Mouse (Mus musculus) spleen, postnatal 36 days (tissue): ENCODE results near the gene Ccser2.
A peak's percentile ranks its signal among the peaks of the same experiment; 100 is the strongest.

Source experiments
- DNase-seq, 2 experiments: peaks; one replicate each; pipeline ENCODE4 v3.0.0; 2022; ENCODE audit warnings: low spot score in 2 of 2, mixed read lengths in 1 of 2

Ccser2 gene

DNA sequence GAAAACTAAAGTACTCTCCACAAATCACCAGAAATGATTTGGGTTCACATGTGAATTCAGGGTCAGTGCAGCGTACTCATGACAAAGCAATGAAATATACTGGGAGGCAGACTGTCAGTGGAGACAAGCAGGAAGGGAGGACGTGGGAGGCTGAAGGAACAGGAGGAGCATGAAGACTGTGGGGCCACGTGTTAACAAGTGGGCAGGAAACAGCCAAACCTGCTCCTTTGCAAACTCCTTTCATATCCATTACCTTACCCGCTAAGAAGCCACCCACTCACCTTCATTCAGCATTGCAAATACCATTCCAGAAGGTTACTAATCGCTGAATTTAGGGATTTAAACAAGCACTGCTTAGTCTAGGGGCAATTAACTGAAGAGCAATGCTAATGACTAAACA lies 25.9 kb downstream of the Ccser2 start:
- no peak for DNase-seq

DNA sequence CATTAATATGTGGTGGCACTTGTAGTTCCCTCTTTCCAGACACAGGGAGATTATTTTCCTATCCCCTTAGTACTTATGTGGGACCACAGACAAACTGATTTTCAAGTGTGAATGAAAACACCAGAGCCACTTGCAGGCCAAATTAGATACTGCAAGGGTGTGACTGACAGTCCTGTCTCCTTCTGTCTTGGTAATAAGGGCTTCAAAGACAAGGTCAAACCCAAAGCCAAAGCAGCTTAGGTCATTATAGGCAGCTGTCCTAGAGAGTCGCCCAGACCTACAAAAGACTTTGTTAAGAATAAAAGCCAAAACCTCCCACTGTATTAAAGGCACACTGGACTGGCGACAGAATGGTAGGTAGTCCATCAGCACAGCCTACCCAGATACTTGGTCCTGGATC lies 30.6 kb downstream of the Ccser2 start:
- DNase-seq = no peak

DNA sequence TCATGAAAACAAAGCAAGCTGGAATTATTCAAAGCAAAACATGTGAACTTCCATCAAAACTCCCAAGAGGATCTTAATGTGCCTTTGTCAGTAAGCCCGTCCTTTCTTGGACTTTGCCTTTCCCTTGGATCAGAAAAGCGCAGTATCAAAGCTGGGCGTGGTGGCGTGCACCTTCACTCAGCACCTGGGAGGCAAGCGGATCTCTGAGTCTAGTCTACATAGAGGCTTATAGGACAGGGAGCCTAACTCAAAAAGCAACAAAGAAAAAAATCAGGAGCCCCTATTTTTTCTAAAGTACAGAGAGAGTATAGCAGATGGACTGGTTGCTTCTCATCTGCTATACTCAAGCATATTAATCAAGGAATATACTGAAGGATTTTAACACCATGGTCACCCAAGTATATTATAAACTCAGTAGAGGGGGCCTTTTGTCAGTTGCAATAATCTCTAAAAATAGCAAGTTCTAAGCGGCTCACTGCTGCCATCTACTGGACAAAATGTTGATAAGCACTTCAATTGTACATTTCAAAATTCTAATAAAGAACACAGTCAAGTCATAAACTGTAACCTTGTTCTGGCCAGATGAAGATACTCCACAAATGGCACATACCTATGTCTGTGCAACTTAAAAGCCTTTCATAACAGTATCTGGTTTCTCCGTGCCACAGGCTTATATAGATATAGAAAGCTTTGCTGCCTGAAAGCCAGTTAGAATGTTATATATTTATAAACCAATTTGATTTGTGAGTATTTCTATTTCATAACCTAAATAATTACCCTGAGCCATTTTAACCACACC lies 31.3 kb downstream of the Ccser2 start:
- peak in 1 of 2 experiments; percentile 24 for DNase-seq

DNA sequence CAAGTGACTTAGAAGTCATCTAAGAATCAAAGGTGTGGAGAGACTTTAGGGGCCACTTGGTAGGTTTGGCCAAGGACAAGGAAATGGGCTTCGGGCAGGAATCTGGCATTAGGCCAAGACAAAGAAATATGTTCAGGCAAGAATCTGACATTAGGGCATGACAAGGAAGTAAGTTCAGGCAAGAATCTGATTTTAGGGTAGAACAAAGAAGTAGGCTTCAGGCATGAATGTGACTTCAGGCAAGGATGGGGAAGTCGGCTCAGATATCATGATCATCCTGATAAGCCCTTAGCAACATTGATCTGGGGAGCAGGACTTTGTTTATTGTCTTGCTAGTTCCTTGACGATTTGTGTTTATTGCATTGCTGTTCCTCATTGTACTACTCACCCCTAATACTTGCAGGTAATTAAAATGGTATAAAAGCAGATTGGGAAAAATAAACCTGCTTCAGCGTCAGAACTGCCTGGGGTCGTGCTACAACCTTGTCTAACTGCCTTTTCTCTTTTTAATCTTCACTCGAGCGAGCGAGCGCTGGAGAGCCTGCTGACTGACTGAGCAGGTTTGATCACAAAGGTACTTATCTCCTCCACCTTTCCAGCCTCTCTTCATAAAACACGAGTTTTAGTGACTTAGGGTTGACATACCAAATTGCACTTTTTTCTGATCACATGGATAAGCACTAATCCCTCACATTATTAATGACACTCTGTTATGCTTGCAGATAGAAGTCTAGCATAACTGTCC lies 35.8 kb downstream of the Ccser2 start:
- no peak for DNase-seq

DNA sequence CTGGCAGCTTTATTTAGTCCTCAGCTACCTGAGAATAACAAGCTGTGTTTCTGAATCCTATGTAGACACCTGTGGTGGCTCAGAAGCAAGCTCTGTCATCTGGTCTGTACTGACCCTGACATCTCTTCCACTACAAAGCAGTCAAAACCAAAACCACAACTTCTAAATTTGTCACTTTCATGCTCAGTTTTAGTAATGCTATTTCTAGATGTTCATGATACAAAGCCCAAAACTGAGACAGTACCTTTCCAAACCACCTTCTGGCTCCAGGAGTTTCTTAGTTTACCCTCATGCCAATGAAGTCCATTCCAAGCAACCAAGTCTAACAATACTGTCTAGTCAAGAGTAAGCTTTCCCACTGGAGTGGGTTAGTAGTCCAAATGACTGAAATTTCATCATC lies 36.5 kb downstream of the Ccser2 start:
- DNase-seq = peak in 1 of 2 experiments; percentile 2

DNA sequence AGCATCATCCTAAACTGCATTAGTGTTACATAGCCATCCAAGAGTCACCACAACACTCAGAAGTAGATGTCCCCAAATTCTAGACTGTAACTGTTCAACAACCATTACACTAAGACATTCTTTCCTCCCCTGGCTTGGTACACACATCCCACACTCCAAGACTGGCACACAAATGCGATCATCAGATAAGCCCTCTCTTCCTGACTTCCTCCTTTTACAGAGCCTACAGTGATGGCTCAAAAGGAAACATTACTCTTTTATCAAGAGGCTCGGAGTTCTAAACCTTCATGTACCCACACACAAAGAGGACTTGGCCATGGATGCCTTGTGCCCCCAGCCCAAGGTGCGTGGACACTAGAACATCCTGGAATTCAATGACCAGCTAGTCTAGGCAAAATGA lies 45.2 kb downstream of the Ccser2 start:
- no peak for DNase-seq

DNA sequence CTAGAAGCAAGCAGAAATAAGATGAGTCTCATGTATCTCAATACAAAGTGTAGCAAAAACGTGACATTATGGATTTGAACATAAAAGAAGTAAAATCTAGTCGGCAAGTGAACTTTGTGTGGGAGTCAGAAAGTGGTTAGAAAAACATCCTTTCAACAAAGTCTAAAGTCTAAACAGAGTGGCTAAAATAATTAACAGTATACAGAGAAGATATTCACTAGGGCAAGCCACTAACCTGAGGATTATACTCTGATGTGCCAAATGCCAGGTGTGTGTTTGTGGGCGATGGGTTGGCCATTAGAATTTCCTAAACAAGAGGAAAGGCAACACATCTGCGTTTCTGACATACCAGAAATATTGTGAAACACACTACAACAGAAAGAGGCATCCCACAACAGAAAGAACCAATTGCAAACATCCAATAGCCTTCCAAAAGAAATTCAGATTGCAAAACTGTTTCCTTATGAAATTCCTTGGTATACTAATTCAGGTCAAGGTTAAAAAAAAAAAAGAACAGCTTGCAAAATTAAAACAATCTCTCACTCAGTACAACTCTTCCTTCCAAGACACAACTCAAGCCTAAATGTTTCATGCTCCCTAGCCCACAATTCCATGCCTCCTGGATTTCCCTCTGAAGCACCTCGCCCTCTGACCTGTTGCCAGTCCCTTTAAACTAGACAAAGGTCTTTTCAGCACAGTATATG lies 47.1 kb downstream of the Ccser2 start:
- no peak for DNase-seq

DNA sequence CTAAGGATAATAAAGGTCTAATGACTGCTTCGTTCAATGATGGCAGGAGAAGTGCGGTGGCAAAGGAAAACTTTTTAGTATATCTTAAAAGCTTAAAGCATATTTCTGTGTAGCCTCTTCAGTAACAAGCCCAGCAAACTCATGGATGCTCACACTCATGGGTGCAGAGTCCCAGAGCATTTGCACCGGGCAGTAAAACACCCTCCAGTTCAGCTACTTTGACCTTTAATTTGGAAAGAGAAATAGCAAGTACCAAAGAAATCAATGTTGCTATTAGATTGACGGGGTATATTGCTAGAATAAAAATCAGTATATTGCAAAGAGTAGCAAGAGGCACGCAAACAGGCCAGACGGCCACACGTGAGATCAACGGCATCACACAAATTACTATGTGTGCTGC lies 48.7 kb downstream of the Ccser2 start:
- no peak for DNase-seq

DNA sequence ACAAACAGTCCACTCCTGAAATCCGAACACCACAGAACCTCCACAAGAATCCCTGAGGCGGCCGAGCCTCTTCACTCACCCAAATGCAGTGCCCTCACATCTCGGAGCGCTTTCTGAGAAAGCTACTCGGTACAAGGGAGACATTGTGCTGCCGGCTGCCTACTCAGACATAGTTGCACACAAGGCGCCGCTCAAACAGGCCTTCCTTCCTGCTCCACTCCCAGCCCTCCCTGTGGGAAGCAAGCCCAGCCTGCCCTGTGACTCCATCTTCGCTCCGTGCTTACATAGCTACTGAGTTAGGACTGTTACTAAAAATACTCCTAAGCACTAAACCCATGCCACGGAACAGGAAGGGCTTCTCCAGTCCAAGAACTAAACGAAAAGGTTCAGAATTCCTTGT lies 49.4 kb downstream of the Ccser2 start:
- peak in 1 of 2 experiments; percentile 8 for DNase-seq

DNA sequence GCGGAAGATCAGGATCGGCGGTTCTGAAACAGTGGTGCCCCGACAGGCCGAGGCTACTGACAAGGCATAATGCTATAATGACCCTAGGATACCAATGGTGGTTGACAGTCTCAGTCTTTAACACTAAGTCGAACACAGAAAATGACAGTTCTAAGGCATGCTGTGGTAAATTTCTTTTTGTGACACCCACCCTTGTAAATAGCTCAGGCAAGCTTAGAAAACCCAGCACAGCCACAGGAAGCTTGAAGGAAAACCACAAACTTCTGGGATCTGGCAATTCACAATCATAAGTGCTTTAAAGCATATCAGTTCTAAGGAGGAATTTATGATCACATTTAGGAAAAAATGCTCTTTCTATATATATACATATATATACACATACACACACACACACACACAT lies 53.4 kb downstream of the Ccser2 start:
- no peak for DNase-seq

DNA sequence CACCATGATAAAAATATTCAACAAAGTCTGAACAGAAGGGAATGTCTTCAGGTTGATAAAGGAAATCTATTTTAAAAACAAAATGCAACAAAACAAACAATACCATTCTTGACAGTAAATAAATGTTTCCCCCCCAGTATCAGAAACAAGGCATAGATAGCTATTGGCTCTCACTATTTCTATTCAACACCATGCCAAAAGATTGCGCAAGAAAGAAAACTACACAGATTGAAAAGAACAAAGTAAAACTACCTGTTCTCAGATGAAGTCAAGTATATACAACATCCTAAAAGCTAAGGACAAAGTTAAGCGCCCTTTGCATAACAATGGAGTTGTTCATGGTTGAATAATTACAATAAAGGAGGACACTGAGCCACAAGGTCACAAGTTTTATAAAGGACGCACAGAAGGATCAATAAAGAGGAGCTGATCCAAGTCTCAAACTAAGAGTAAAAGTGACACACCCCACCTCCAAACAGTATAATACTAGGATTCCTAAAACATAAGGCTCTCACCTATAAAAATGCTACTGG lies 54.0 kb downstream of the Ccser2 start:
- no peak for DNase-seq

DNA sequence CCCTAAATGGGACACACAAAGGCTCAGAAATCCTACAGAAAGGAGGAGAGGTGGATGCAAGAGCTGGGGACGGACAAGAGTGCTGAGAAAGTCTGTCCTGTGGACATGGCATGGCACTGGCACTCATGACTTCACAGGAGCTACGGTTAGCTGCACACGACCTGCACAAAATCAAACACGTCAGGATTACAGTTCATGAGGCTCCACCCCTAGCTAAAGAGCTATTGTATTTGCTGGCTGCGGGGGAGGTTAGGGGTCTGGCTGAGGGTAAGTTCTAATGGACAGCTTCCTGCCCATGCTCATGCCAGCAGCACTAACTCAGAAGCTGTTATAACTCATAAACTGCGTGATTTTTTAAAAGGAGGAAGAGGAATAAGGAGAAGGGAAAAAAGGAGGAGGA lies 56.8 kb downstream of the Ccser2 start:
- DNase-seq = no peak

DNA sequence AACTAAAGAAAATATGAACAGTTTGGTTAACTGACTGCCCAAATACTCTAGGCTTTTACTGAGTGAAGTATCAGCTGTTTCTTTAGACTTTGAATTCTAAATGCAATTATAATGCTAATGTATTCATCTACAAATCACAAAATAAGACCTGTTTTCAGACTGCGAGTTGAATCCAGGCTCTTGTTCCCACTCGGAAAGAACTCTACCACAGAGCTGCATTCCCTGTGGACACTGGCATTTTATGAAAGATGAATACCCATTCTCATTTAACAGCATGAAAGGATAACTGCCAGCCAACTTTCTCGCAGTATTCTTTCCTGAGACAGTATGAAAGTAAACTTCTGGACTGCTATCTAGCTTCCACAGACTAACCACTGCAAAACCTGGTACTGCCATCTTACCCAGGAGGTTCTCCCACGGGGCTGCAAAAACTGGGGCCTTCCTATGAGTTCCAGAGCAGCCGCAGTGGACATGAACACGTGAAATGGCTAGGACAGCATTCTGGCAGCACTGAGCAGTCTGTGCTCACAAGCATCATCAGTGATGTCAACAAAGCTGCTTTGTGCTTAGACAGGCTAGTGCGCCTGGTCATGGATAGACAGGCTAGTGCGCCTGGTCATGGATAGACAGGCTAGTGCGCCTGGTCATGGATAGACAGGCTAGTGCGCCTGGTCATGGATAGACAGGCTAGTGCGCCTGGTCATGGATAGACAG lies 62.6 kb downstream of the Ccser2 start:
- DNase-seq = no peak

DNA sequence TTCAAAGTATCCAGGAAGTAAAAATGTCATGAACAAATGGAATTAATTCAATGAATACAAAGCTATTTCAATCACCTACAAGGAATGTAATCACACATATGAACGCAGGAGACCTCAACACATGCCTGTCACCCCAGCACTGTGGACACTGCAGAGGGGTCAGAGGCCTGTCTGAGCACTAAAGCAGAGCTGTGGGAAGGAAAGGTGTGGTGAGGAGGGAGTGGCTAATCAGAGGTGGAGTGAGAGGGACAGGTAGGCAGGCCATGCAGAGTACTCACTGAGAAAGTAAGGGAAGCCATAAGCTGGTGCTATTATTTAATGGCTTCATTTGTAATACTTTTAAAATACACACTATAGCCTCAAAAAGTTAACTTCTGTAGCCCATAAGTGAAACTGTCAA lies 64.4 kb downstream of the Ccser2 start:
- DNase-seq = no peak

DNA sequence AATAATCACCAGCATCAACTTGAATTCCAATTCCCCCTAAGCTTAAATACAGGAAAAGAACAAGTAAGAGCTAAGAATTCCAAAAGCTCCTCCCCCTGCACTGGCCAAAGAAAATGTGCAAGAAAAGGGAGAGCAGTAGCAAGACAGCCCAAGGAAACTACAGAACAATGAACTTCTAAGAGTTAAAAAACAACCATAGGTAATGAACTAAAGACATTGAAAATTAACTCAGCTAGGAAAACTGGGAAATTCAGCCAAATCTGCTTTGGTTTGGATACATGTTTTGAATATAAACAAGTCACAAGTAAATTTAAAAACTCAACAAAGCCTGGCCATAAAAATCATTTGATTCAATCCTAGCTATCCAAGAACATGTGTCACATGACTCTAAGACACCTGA lies 67.7 kb downstream of the Ccser2 start:
- DNase-seq = no peak

DNA sequence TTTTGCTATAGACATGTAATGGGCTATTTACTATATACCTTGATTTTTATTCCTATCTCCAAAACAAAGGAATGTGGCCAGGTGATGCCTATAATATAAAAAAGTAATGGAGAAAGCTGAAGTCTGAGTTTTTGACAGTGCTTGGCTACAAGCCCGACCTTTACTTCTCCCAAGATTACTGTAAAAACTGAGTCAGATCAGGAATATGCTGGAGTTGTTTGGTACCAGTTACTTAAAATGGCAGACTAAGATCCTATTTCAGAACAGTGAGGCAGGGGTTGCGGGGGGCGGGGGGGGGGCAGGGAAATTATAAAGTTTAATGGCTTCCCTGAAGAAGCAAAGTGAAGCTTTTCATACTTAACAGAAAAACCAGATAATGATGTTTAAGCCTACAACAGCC lies 73.9 kb downstream of the Ccser2 start:
- DNase-seq = no peak

DNA sequence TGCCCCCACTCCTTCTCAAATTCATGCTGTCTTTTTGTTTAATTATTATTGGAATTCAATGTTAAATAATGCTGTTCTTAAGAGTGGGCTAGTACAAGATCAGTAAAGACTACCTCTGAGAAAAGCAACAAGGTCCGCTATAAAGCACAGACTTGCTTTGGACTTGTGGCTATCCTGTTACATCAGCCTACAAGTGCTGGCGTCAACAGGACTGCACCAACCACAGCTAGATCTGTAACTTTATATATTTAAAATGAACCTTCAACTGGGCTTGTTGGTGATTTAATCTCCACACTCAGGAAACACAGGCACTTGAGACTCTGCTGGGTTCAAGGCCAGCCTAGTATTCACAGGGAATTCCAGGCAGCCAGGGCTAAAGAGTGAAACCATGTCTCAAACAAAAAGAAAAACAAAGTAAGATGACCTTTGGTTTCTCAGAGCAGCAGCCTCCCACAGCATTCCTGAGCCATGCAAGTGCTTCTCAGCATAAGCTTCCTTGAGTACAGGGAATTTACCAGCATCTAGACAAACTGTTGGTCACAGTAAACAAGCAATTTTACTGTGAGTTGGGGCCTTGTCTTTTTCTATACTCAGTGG lies 75.7 kb downstream of the Ccser2 start:
- no peak for DNase-seq

DNA sequence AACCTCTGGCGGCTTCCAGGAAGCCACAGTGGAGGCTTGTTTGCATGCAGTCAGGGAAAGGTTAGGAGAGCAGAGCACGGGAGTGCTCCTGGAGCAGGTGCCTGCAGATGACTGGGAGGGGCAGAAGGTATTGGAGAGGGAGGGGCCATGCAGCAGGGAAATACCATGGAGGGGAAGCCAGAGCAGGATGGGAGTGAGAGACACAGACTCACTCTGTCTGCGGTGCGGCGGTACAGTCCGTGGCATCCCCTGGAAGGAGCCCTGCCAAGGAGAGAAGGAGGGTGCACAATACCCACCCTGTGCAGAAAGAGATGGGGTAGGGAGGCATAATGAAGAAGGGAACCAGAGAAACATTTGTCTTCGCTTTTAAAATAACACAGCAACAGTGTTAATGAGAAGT lies 78.4 kb downstream of the Ccser2 start:
- DNase-seq = no peak

DNA sequence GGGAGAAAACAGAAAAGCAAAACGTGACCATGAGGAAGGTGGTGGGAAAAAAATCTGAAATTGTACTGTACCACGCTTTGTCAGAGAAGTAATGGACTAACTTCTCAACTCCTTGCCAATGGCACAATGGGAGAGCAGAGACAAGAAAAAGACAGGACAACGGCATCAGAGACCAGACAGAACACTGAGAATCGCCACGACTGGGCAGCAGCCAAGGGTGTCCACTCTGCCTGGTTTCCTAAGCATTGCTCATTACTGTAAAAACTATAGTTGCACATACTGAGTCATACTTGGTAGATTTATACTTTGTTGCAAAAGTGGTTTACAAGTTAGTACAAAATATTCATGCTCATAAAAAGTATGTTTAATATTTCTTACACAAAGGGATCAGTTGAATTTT lies 82.9 kb downstream of the Ccser2 start:
- no peak for DNase-seq

DNA sequence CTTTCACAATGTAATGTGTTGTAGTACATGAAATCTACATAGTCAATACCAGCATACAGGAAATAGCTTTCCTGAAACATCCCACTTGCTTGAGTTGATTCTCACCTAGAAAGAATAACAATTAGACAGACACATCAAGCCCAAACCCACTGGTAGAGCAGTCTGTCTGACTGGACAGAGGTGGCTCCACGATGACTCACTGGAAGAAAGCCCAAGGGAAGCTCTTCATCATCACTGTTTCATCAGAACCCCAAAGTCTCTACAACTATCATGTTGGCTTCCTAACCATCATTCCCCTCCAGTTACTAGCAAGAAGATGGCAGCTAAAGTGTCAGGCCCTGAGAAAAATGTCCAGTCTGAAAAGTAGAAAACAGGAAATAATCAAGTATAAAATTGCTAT lies 83.5 kb downstream of the Ccser2 start:
- DNase-seq = no peak

DNA sequence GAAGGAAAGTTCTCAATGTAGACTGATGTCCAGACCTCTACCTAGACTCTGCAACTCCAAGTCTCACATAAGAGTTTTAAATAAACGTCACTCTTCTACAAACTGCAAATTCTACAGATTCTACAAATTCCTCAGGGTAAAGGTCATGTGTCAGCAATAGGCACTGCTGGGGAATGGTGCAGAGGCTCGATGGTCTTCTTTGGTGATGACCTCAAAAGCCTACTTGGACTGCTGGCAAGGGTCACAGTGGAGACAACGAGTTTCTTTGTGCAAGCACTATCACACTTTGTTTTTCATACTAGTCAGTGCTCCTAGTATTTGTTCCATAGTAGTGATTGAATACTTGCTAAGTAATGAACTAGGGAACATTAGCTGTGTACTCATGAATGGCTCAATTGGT lies 85.0 kb downstream of the Ccser2 start:
- no peak for DNase-seq
